Mouse (Mus musculus) kidney, adult 18-20 months (tissue): ENCODE data around the gene Efna1.

Experiments used
- DNase-seq: peaks from one replicate; pipeline ENCODE4 v3.0.0; 2021

Efna1 gene

GRCm38 (mm10) chr3:89280606-89281511 is at the start of gene Efna1:
Gene Efna1, minus strand, starts transcription at chr3:89281142.
- DNase-seq, result peak; percentile 85

GRCm38 (mm10) chr3:89330346-89330745 is 49.4 kb upstream of the Efna1 start:
- no peak for DNase-seq

- no peak for DNase-seq
These were observed 47.7 kb upstream of the Efna1 start for GRCm38 (mm10) chr3:89328623-89329022.

GRCm38 (mm10) chr3:89327371-89327870 is 46.5 kb upstream of the Efna1 start:
- no peak for DNase-seq

GRCm38 (mm10) chr3:89325882-89326281 is 44.9 kb upstream of the Efna1 start:
- no peak for DNase-seq

- DNase-seq, result peak; percentile 80
These were observed 41.7 kb upstream of the Efna1 start, which contains the start of gene Efna3 for GRCm38 (mm10) chr3:89322514-89323165. Gene Efna3, minus strand, starts transcription at chr3:89322965.

- DNase-seq, result peak; percentile 21
These were observed 41.2 kb upstream of the Efna1 start for GRCm38 (mm10) chr3:89322131-89322500.

- DNase-seq, result peak; percentile 35
These were observed 40.5 kb upstream of the Efna1 start for GRCm38 (mm10) chr3:89321183-89322130.

GRCm38 (mm10) chr3:89320581-89321182 is 39.7 kb upstream of the Efna1 start:
- DNase-seq, result peak; percentile 42

- DNase-seq, result no peak
These were observed 38.8 kb upstream of the Efna1 start for GRCm38 (mm10) chr3:89319591-89320350.

GRCm38 (mm10) chr3:89318971-89319590 is 38.1 kb upstream of the Efna1 start:
- no peak for DNase-seq

GRCm38 (mm10) chr3:89318316-89318715 is 37.4 kb upstream of the Efna1 start:
- no peak for DNase-seq

GRCm38 (mm10) chr3:89317246-89317645 is 36.3 kb upstream of the Efna1 start:
- no peak for DNase-seq

- peak; percentile 91 for DNase-seq
These were observed 35.9 kb upstream of the Efna1 start for GRCm38 (mm10) chr3:89316833-89317232.

- DNase-seq, result peak; percentile 39
These were observed 35.2 kb upstream of the Efna1 start for GRCm38 (mm10) chr3:89315930-89316831.

- DNase-seq, result peak; percentile 84
These were observed 34.4 kb upstream of the Efna1 start for GRCm38 (mm10) chr3:89315195-89315929.

- no peak for DNase-seq
These were observed 33.8 kb upstream of the Efna1 start for GRCm38 (mm10) chr3:89314791-89315190.

GRCm38 (mm10) chr3:89314340-89314739 is 33.4 kb upstream of the Efna1 start:
- DNase-seq, result no peak

GRCm38 (mm10) chr3:89308089-89308488 is 27.1 kb upstream of the Efna1 start:
- peak; percentile 75 for DNase-seq
